Mouse (Mus musculus) brain, embryonic 14.5 days (tissue): ENCODE measurements at regions not wholly inside any gene's neighbourhood (a gene's known extent, or its start where the extent isn't known, plus 50 kb on each side); places are given as distances from the start of the nearest gene placed in this dataset.

ENCODE experiments used
- CTCF ChIP-seq: fragments of 200-500 bp; IDR thresholded peaks from 2 replicates; pipeline ENCODE4 v1.5.1; 2012; ENCODE audit warnings: inconsistent platforms, mild to moderate bottlenecking, moderate library complexity, borderline replicate concordance; ENCODE audit not compliant: insufficient read depth, insufficient read length; ENCODE audit errors: extremely low read depth
- POLR2A ChIP-seq: fragments of 200-500 bp; IDR thresholded peaks from 2 replicates; pipeline ENCODE4 v1.6.1; 2012; ENCODE audit warnings: mild to moderate bottlenecking, inconsistent platforms, borderline replicate concordance; ENCODE audit not compliant: poor library complexity, insufficient read depth, insufficient read length, severe bottlenecking; ENCODE audit errors: extremely low read depth

DNA sequence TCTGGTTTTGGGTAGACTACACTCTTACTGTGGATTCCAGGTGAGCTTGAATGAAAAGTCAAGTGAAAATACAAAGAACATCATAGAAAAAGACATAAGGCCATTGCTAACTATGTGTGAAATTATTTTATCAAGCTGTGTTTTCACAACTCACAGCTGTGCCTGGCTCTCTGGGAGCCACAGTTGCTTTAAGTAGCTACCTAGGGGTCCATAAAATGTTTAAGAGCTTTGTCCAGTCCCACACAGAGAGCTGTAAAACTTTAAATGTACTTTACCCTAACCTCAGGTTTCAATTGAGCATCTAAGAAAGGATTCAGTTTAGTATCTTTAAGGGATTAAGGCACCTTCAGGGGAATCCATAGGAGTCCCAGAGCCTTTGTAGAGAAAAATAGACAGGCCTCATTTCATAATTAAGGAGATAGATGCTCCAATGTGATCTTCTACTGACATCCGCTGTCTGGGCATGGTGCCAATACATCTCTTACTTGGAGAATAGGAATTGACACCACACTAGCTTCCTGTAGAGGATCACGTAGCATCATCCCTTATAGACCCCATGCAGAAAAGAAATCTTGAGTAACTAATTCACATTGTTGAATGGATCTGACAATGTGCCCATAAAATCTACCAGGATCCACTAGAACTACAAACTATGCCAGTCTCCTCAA is 626.5 kb downstream of the Gsdmc2 start:
- TF ChIP-seq CTCF (no peak), POLR2A (no peak)
